Mouse (Mus musculus) heart, adult 2 months (tissue): ENCODE measurements around the gene Eln. TPM values are rescaled to one million over a fixed set of nuclear protein-coding genes. Genes with fewer than 3 reads are reported as not detected.
A peak's percentile ranks its signal among the peaks of the same experiment; 100 is the strongest.

Source experiments
- DNase-seq, 2 experiments: peaks; one replicate each; pipeline ENCODE4 v3.0.0; 2021
- H3K27ac ChIP-seq: fragments of 200-600 bp; 2 replicates; pipeline ENCODE4 v1.8.1; 2022
- H3K27me3 ChIP-seq: fragments of 200-500 bp; 2 replicates; pipeline ENCODE4 v1.6.1; 2012; ENCODE audit warnings: mild to moderate bottlenecking, low read length, inconsistent platforms, mixed read lengths; ENCODE audit not compliant: control insufficient read depth, insufficient read depth
- H3K36me3 ChIP-seq: fragments of 200-500 bp; 2 replicates; pipeline ENCODE4 v1.6.1; 2012; ENCODE audit warnings: low read length, inconsistent platforms; ENCODE audit not compliant: control insufficient read depth, insufficient read depth
- H3K4me1 ChIP-seq: fragments of 200-500 bp; 2 replicates; pipeline ENCODE4 v1.6.1; 2011; ENCODE audit warnings: low read length; ENCODE audit not compliant: control insufficient read depth, insufficient read depth
- H3K4me3 ChIP-seq: fragments of 200-600 bp; 2 replicates; pipeline ENCODE4 v1.8.1; 2022
- H3K79me2 ChIP-seq: fragments of 200-500 bp; replicated peaks from 2 replicates; pipeline ENCODE4 v1.6.1; 2012; ENCODE audit warnings: mild to moderate bottlenecking, inconsistent platforms, low read length, moderate library complexity, mixed read lengths; ENCODE audit not compliant: control insufficient read depth, insufficient read depth
- H3K9ac ChIP-seq: fragments of 200-500 bp; 2 replicates; pipeline ENCODE4 v1.6.1; 2012; ENCODE audit warnings: low read depth, mild to moderate bottlenecking, control low read depth, inconsistent platforms, low read length, mixed read lengths
- CTCF ChIP-seq: fragments of 200-600 bp; IDR thresholded peaks from 2 replicates; pipeline ENCODE4 v1.8.1; 2022; ENCODE audit warnings: antibody characterized with exemption, mild to moderate bottlenecking, moderate library complexity
- EP300 ChIP-seq: fragments of 200-500 bp; IDR thresholded peaks from 2 replicates; pipeline ENCODE4 v1.6.1; 2011; ENCODE audit warnings: low read depth, low read length, control low read depth; ENCODE audit not compliant: insufficient read depth
- POLR2A ChIP-seq: fragments of 200-500 bp; IDR thresholded peaks from 2 replicates; pipeline ENCODE4 v1.6.1; 2011; ENCODE audit warnings: mild to moderate bottlenecking, low read depth, low read length, control low read depth; ENCODE audit not compliant: insufficient read depth
- WGBS: fragments of 180-500 bp; shearing (Covaris S2); methylation state at CpG from one replicate; pipeline ENCODE4 v1.1.7; 2018; 5-methylcytosine and 5-hydroxymethylcytosine counted together
- intact Hi-C: fragments of 180-260 bp; cut with DNase I; formaldehyde crosslinking; loops from one replicate; pipeline ENCODE4 v1.15.1; 2025
- polyA plus RNA-seq: library from polyadenylated mRNA; depleted of rRNA; stranded (reverse); fragments of >200 nt; gene quantifications from 2 replicates; pipeline ENCODE4 v1.2.3, GENCODE M21; 2012; rRNA removed
- total RNA-seq, 2 experiments: library from RNA; stranded (reverse); gene quantifications; 2 replicates each; pipeline ENCODE4 v1.2.3; 2021

The Eln gene
- total and polyA plus RNA-seq, 3 experiments = 33.5 to 124 (median 49.9) TPM

DNA sequence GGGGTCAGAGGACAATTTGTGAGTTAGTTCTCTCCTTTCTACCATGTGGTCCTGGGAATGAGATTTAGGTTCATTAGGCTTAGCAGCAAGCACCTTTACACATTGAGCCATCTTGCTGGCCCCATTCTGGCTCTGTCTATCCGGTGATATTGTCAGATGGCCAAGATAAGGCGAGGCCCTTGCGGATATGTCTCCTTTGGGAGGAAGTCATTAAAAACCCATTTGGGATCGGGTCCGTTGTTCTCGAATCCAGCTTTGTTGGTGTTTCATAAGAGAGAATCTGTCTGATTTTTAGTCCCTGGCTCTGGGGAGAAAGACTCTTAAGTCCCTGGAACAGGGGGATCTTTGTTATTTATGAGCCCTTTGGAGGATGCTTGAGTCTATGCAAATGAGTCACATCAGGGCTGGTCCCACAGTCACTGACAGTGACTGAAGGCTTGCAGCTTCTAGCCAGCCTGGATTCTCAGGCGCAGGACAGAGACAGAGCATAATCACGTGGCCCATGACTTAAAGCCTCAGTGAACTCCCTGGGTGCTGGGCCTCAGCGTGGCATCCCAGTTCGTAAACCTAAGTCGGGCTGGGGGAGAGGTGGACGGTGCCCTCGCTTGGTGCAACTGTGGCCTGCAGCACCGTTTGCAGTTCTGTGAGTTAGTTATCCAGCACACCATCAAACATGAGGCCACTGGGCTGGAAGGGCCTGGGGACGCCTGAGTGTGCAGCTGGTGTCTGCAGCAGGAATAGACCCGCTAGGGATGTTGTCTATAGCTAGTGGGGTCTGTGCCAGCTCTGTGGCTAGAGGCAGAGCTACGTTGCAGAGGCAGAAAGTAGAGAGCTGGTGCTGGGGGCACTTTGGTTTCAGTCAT, 75.6 kb downstream of the Eln start:
- Histone ChIP-seq H3K27ac (no peak overlapping the region), H3K36me3 (no peaks in the 10 kb centered on the region)
- 68% methylated on average over 17 of the region's 17 CpGs for WGBS

GRCm38 (mm10) chr5:134669001-134669708, 78.0 kb downstream of the Eln start:
- DNase-seq = no peak
- Histone ChIP-seq H3K27me3 (no peaks in the 10 kb centered on the region), H3K4me1 (peaks cover 2% of the 10 kb centered on the region; the same call in 1 of the 2 replicates), H3K36me3 (no peaks in the 10 kb centered on the region), H3K79me2 (no peaks in the 10 kb centered on the region), H3K4me3 (no peak overlapping the region), H3K9ac (no peak overlapping the region), H3K27ac (no peak overlapping the region)
- WGBS = 85% methylated on average over 20 of the region's 20 CpGs
- intact Hi-C loops = loop anchor here (2.0 kb wide), 1 partner anchor 36 kb away; no protein-coding TSS in a partner anchor
- TF ChIP-seq CTCF (0 out of 2 replicates have a peak, but pooled peaks have one; percentile 2), EP300 (no peak), POLR2A (no peak)

More for the DNA sequence above, 75.6 kb downstream of the Eln start:
- Histone ChIP-seq H3K27me3 (no peaks in the 10 kb centered on the region), H3K79me2 (no peaks in the 10 kb centered on the region), H3K4me1 (peaks cover 6% of the 10 kb centered on the region), H3K4me3 (no peak overlapping the region), H3K9ac (no peak overlapping the region)
- TF ChIP-seq POLR2A (no peak), CTCF (no peak), EP300 (no peak)
- no peak for DNase-seq
- intact Hi-C loops = no loop called here

DNA sequence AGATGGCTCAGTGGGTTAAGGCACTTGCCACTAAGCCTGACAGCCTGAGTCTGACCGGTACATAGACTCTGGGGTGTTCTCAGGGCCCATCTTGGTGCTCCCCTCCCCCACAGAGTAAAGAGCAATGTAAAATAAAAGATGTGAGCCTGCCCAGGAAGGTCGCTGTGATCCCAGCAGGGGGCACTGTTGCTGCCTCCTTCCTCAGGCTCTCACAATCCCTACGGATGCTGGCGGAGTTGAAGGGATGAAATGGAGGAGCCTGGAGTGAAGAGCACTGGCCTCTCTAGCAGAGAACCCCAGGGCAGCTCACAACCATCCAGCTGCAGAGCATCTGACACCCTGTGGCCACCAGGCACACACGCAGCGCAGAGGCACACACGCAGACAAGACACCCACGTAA, 78.6 kb downstream of the Eln start:
- H3K4me3 ChIP-seq = no peak overlapping the region
- H3K36me3 ChIP-seq = no peaks in the 10 kb centered on the region
- H3K9ac ChIP-seq = no peak overlapping the region
- peaks cover 2% of the 10 kb centered on the region; the same call in 1 of the 2 replicates for H3K4me1 ChIP-seq
- no peak overlapping the region for H3K27ac ChIP-seq
- TF ChIP-seq EP300 = no peak
- peak; percentile 59 for TF ChIP-seq CTCF
- TF ChIP-seq POLR2A = no peak
- WGBS = 74% methylated on average over 8 of the region's 8 CpGs
- intact Hi-C loops = loop anchor here (2.0 kb wide), 1 partner anchor 36 kb away; no protein-coding TSS in a partner anchor
- H3K79me2 ChIP-seq = no peaks in the 10 kb centered on the region
- no peak for DNase-seq
- no peaks in the 10 kb centered on the region for H3K27me3 ChIP-seq

- Histone ChIP-seq H3K9ac (no peak overlapping the region), H3K27ac (no peak overlapping the region), H3K79me2 (no peaks in the 10 kb centered on the region), H3K36me3 (no peaks in the 10 kb centered on the region), H3K4me3 (no peak overlapping the region), H3K4me1 (no peaks in the 10 kb centered on the region; the same call in 1 of the 2 replicates), H3K27me3 (no peaks in the 10 kb centered on the region)
- TF ChIP-seq CTCF = no peak
- 92% methylated on average over 4 of the region's 4 CpGs for WGBS
- intact Hi-C loops = no loop called here
- no peak for DNase-seq
Observed at GRCm38 (mm10) chr5:134656708-134657107, 90.4 kb downstream of the Eln start.

Other genes with a start within 250 kb of the Eln start
- gene Clip2, start 194.9 kb downstream of the Eln start, total RNA-seq = 1 to 10 TPM; 7.0 to 8.0 TPM
- gene Clip2, start 194.9 kb downstream of the Eln start, polyA plus RNA-seq = 6.2 and 9.8 TPM in 2 replicates
- not detected for gene Syna, start 187.2 kb downstream of the Eln start, total RNA-seq
- gene Syna, start 187.2 kb downstream of the Eln start, polyA plus RNA-seq = not detected in 2 replicates
- gene Rfc2, start 166.0 kb downstream of the Eln start, total RNA-seq = 10 to 100 TPM; 21.0 to 24.6 TPM
- 32.5 and 44.8 TPM in 2 replicates for gene Rfc2, start 166.0 kb downstream of the Eln start, polyA plus RNA-seq
- gene Lat2, start 132.3 kb downstream of the Eln start, total RNA-seq = 1 to 10 TPM; 1.1 to 1.6 TPM
- gene Lat2, start 132.3 kb downstream of the Eln start, polyA plus RNA-seq = 2.0 and 3.3 TPM in 2 replicates
- 100 to 1,000 TPM; 126 to 137 TPM for gene Eif4h, start 107.8 kb downstream of the Eln start, total RNA-seq
- gene Eif4h, start 107.8 kb downstream of the Eln start, polyA plus RNA-seq = 131 and 179 TPM in 2 replicates
- gene Limk1, start 58.7 kb downstream of the Eln start, total RNA-seq = 1 to 10 TPM; 4.0 to 5.0 TPM
- 7.3 and 8.1 TPM in 2 replicates for gene Limk1, start 58.7 kb downstream of the Eln start, polyA plus RNA-seq
- not detected for gene Tmem270, start 159.4 kb upstream of the Eln start, total RNA-seq
- not detected in 2 replicates for gene Tmem270, start 159.4 kb upstream of the Eln start, polyA plus RNA-seq
- not detected for gene Cldn13, start 168.2 kb upstream of the Eln start, total RNA-seq
- gene Cldn13, start 168.2 kb upstream of the Eln start, polyA plus RNA-seq = 0.10 TPM in 1 of 2 replicates, not detected in the other
- 1 to 10 TPM; 4.1 to 6.7 TPM for gene Mettl27, start 185.0 kb upstream of the Eln start, total RNA-seq
- 2.8 TPM in 2 replicates for gene Mettl27, start 185.0 kb upstream of the Eln start, polyA plus RNA-seq
- not detected for gene Cldn4, start 199.6 kb upstream of the Eln start, total RNA-seq
- gene Cldn4, start 199.6 kb upstream of the Eln start, polyA plus RNA-seq = 0.68 TPM in 1 of 2 replicates, not detected in the other
- gene Cldn3, start 238.9 kb upstream of the Eln start, total RNA-seq = under 1 TPM in 1 of 2 experiments, not detected in 1; 0.26 TPM
- 0.12 and 6.8 TPM in 2 replicates for gene Cldn3, start 238.9 kb upstream of the Eln start, polyA plus RNA-seq